Mouse (Mus musculus) MEL (cell line): Measurements from ENCODE around the gene Gm10160. TPM values are rescaled to one million over a fixed set of nuclear protein-coding genes. Genes with fewer than 3 reads are reported as not detected.

ENCODE experiments used
- DNase-seq: peaks from one replicate; pipeline ENCODE4 v3.0.0; 2011; ENCODE audit warnings: low read depth, low spot score
- H3K27ac ChIP-seq: 2 replicates; pipeline ENCODE4 v1.5.1; 2012; ENCODE audit warnings: low read depth, mild to moderate bottlenecking, control low read depth, low read length, moderate library complexity; ENCODE audit not compliant: control insufficient read depth
- H3K27me3 ChIP-seq, 2 experiments: fragments of 150-350 bp in 1 of 2; sonication (generic) in 1 of 2; 2 replicates each; pipeline ENCODE4 v1.6.1; 2012; ENCODE audit warnings: low read length in 2 of 2, mild to moderate bottlenecking in 2 of 2, improper control_type of control experiment in 1 of 2, moderate library complexity in 1 of 2; ENCODE audit not compliant: insufficient read depth in 2 of 2, control insufficient read depth in 1 of 2
- H3K36me3 ChIP-seq, 2 experiments: 2 replicates each; pipeline ENCODE4 v1.6.1; 2012 to 2014; ENCODE audit warnings: low read length in 2 of 2, improper control_type of control experiment in 1 of 2, inconsistent platforms in 1 of 2, mild to moderate bottlenecking in 1 of 2; ENCODE audit not compliant: insufficient read depth in 2 of 2, control insufficient read depth in 1 of 2
- H3K4me1 ChIP-seq, 2 experiments: fragments of 150-350 bp in 1 of 2; sonication (generic) in 1 of 2; 2 replicates each; pipeline ENCODE4 v1.6.1; 2012; ENCODE audit warnings: low read length in 2 of 2, improper control_type of control experiment in 1 of 2, mild to moderate bottlenecking in 1 of 2; ENCODE audit not compliant: insufficient read depth in 2 of 2, control insufficient read depth in 1 of 2
- H3K4me3 ChIP-seq, 2 experiments: fragments of 150-350 bp in 1 of 2; sonication (generic) in 1 of 2; 2 replicates each; pipeline ENCODE4 v1.5.1; 2012; ENCODE audit warnings: low read depth in 2 of 2, low read length in 2 of 2, mild to moderate bottlenecking in 2 of 2, moderate library complexity in 2 of 2, control low read depth in 1 of 2, improper control_type of control experiment in 1 of 2; ENCODE audit not compliant: control insufficient read depth in 1 of 2, insufficient read depth in 1 of 2
- H3K79me2 ChIP-seq: 2 replicates; pipeline ENCODE4 v1.6.1; 2012; ENCODE audit warnings: mild to moderate bottlenecking, low read length, moderate library complexity; ENCODE audit not compliant: control insufficient read depth, poor library complexity, insufficient read depth
- H3K9ac ChIP-seq: 2 replicates; pipeline ENCODE4 v1.6.1; 2012; ENCODE audit warnings: low read depth, mild to moderate bottlenecking, control low read depth, low read length, moderate library complexity; ENCODE audit not compliant: control insufficient read depth, poor library complexity, severe bottlenecking
- H3K9me3 ChIP-seq: fragments of 150-350 bp; sonication (generic); replicated peaks from 2 replicates; pipeline ENCODE4 v1.6.1; 2012; ENCODE audit warnings: mild to moderate bottlenecking, low read length, improper control_type of control experiment, moderate library complexity; ENCODE audit not compliant: insufficient read depth
- BHLHE40 ChIP-seq: IDR thresholded peaks from 2 replicates; pipeline ENCODE4 v1.6.1; 2012; ENCODE audit warnings: low read depth, mild to moderate bottlenecking, inconsistent platforms, low read length, improper control_type of control experiment, borderline replicate concordance
- CHD1 ChIP-seq: IDR thresholded peaks from 2 replicates; pipeline ENCODE4 v1.6.1; 2012; ENCODE audit warnings: low read depth, mild to moderate bottlenecking, inconsistent platforms, low read length, improper control_type of control experiment
- CHD2 ChIP-seq: IDR thresholded peaks from 2 replicates; pipeline ENCODE4 v1.6.1; 2011; ENCODE audit warnings: low read length, improper control_type of control experiment
- CTCF ChIP-seq, 3 experiments: IDR thresholded peaks in 2 of 3; conservative IDR thresholded peaks in 1 of 3; 2 replicates each; pipeline ENCODE4 v1.5.1; 2011 to 2012; ENCODE audit warnings: low read length in 3 of 3, low read depth in 2 of 3, mild to moderate bottlenecking in 2 of 3, improper control_type of control experiment in 1 of 3, inconsistent platforms in 1 of 3, mixed read lengths in 1 of 3, moderate library complexity in 1 of 3; ENCODE audit not compliant: control insufficient read depth in 1 of 3, insufficient read depth in 1 of 3, poor library complexity in 1 of 3, severe bottlenecking in 1 of 3
- E2F4 ChIP-seq: IDR thresholded peaks from 2 replicates; pipeline ENCODE4 v1.6.1; 2011; ENCODE audit warnings: low read depth, low read length, improper control_type of control experiment, borderline replicate concordance
- ELF1 ChIP-seq: IDR thresholded peaks from 2 replicates; pipeline ENCODE4 v1.6.1; 2014; ENCODE audit warnings: low read depth, mild to moderate bottlenecking, inconsistent platforms, low read length, improper control_type of control experiment, moderate library complexity
- EP300 ChIP-seq, 2 experiments: IDR thresholded peaks; 2 replicates each; pipeline ENCODE4 v1.6.1; 2011; ENCODE audit warnings: improper control_type of control experiment in 2 of 2, low read length in 2 of 2, low read depth in 1 of 2, mild to moderate bottlenecking in 1 of 2
- ETS1 ChIP-seq: IDR thresholded peaks from 2 replicates; pipeline ENCODE4 v1.6.1; 2012; ENCODE audit warnings: low read depth, mild to moderate bottlenecking, inconsistent platforms, low read length, improper control_type of control experiment, moderate library complexity
- GATA1 ChIP-seq: IDR thresholded peaks from 2 replicates; pipeline ENCODE4 v1.6.1; 2011; ENCODE audit warnings: low read depth, low read length, improper control_type of control experiment
- HCFC1 ChIP-seq: IDR thresholded peaks from 2 replicates; pipeline ENCODE4 v1.6.1; 2012; ENCODE audit warnings: low read depth, mild to moderate bottlenecking, inconsistent platforms, low read length, improper control_type of control experiment, moderate library complexity
- JUND ChIP-seq: IDR thresholded peaks from 2 replicates; pipeline ENCODE4 v1.6.1; 2011; ENCODE audit warnings: low read depth, mild to moderate bottlenecking, improper control_type of control experiment, low read length
- MAX ChIP-seq: IDR thresholded peaks from 2 replicates; pipeline ENCODE4 v1.6.1; 2011; ENCODE audit warnings: low read length, improper control_type of control experiment
- MAZ ChIP-seq: IDR thresholded peaks from 2 replicates; pipeline ENCODE4 v1.6.1; 2012; ENCODE audit warnings: low read depth, mild to moderate bottlenecking, inconsistent platforms, low read length, improper control_type of control experiment
- MEF2A ChIP-seq: IDR thresholded peaks from 2 replicates; pipeline ENCODE4 v1.6.1; 2014; ENCODE audit warnings: low read depth, mild to moderate bottlenecking, inconsistent platforms, low read length, improper control_type of control experiment; ENCODE audit not compliant: poor library complexity, insufficient replicate concordance, severe bottlenecking; ENCODE audit errors: extremely low read depth
- MXI1 ChIP-seq: IDR thresholded peaks from 2 replicates; pipeline ENCODE4 v1.6.1; 2011; ENCODE audit warnings: mild to moderate bottlenecking, low read depth, low read length, improper control_type of control experiment
- MYB ChIP-seq: IDR thresholded peaks from 2 replicates; pipeline ENCODE4 v1.6.1; 2011; ENCODE audit warnings: mild to moderate bottlenecking, low read depth, low read length, improper control_type of control experiment
- NELFE ChIP-seq: IDR thresholded peaks from 2 replicates; pipeline ENCODE4 v1.6.1; 2011; ENCODE audit warnings: low read depth, low read length, improper control_type of control experiment
- NRF1 ChIP-seq: IDR thresholded peaks from 2 replicates; pipeline ENCODE4 v1.6.1; 2014; ENCODE audit warnings: low read depth, mild to moderate bottlenecking, inconsistent platforms, low read length, improper control_type of control experiment, moderate library complexity; ENCODE audit not compliant: poor library complexity, insufficient read depth, severe bottlenecking
- RAD21 ChIP-seq: IDR thresholded peaks from 2 replicates; pipeline ENCODE4 v1.6.1; 2011; ENCODE audit warnings: mild to moderate bottlenecking, low read depth, low read length, improper control_type of control experiment
- RCOR1 ChIP-seq: IDR thresholded peaks from 2 replicates; pipeline ENCODE4 v1.6.1; 2012; ENCODE audit warnings: low read depth, mild to moderate bottlenecking, inconsistent platforms, low read length, improper control_type of control experiment
- SIN3A ChIP-seq: IDR thresholded peaks from 2 replicates; pipeline ENCODE4 v1.6.1; 2012; ENCODE audit warnings: low read length, improper control_type of control experiment, inconsistent platforms
- SMC3 ChIP-seq: IDR thresholded peaks from 2 replicates; pipeline ENCODE4 v1.6.1; 2011; ENCODE audit warnings: low read depth, low read length, improper control_type of control experiment
- UBTF ChIP-seq: IDR thresholded peaks from 2 replicates; pipeline ENCODE4 v1.6.1; 2012; ENCODE audit warnings: low read depth, mild to moderate bottlenecking, inconsistent platforms, low read length, improper control_type of control experiment, moderate library complexity, borderline replicate concordance; ENCODE audit not compliant: insufficient read depth
- USF1 ChIP-seq: IDR thresholded peaks from 2 replicates; pipeline ENCODE4 v1.6.1; 2014; ENCODE audit warnings: low read depth, mild to moderate bottlenecking, inconsistent platforms, low read length, improper control_type of control experiment, moderate library complexity
- USF2 ChIP-seq, 2 experiments: IDR thresholded peaks; 2 replicates each; pipeline ENCODE4 v1.6.1; 2011 to 2012; ENCODE audit warnings: improper control_type of control experiment in 2 of 2, low read length in 2 of 2, borderline replicate concordance in 1 of 2, inconsistent platforms in 1 of 2, low read depth in 1 of 2, mild to moderate bottlenecking in 1 of 2; ENCODE audit not compliant: insufficient read depth in 1 of 2
- ZC3H11A ChIP-seq: IDR thresholded peaks from 2 replicates; pipeline ENCODE4 v1.6.1; 2012; ENCODE audit warnings: low read depth, mild to moderate bottlenecking, inconsistent platforms, low read length, improper control_type of control experiment
- ZKSCAN1 ChIP-seq: IDR thresholded peaks from 2 replicates; pipeline ENCODE4 v1.6.1; 2012; ENCODE audit warnings: low read depth, mild to moderate bottlenecking, inconsistent platforms, low read length, improper control_type of control experiment, moderate library complexity
- ZMIZ1 ChIP-seq: IDR thresholded peaks from 2 replicates; pipeline ENCODE4 v1.6.1; 2012; ENCODE audit warnings: low read depth, mild to moderate bottlenecking, inconsistent platforms, low read length, improper control_type of control experiment, moderate library complexity
- ZNF384 ChIP-seq: IDR thresholded peaks from 2 replicates; pipeline ENCODE4 v1.6.1; 2012; ENCODE audit warnings: low read depth, mild to moderate bottlenecking, inconsistent platforms, low read length, improper control_type of control experiment
- polyA plus RNA-seq, 2 experiments: library from polyadenylated mRNA; stranded (reverse) in 1 of 2; unstranded in 1 of 2; fragments of >175 nt in 1 of 2; fragments of >200 nt in 1 of 2; gene quantifications; 2 replicates each; pipeline versions ENCODE4 v1.2.1 to v1.2.4; 2012; ENCODE audit warnings: low replicate concordance in 2 of 2, low read depth in 1 of 2; ENCODE audit not compliant: insufficient read length in 2 of 2, insufficient read depth in 1 of 2, missing spikeins in 1 of 2
- total RNA-seq: library from RNA; depleted of rRNA; stranded (reverse); fragments of 300-350 nt; gene quantifications from 2 replicates; pipeline ENCODE4 v1.2.3, GENCODE M21; 2012

The Gm10160 gene
- total and polyA plus RNA-seq, 3 experiments = not detected

DNA sequence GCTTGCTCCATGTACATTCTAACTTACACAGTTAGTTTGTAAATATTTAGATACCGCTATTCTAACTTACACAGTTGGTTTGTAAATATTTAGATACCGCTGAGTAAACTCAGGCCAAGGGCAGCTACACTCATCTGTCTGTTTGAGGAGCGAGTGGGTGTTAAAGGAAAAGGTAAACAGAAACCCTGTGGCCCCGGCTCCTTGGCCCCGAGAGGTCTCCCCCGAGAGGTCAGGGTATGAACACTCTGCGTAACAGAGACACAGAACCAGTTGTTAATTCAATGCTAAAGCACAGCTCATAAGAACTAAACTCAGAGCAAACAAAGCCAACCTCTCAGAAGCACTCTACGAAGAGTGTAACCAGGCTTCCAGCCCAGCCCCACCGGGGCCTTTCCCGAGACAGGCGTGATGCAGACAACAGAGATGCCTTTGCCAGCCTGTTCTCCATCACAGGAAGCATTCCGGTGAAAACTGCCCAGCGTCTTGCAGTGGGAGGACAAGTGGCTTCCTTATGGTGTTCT is 17.0 kb upstream of the Gm10160 start:
- TF ChIP-seq USF1 (no peak), MAX (no peak), MEF2A (no peak), E2F4 (no peak), ELF1 (no peak), CTCF (IDR thresholded peaks at IDR 0.05 in 2 of 3, conservative IDR thresholded peaks at IDR 0.05 in 1 of 3; ENCODE audit: control insufficient read depth in 1 of 3, insufficient read depth in 1 of 3, low read depth in 2 of 3, low read length in 3 of 3, poor library complexity in 1 of 3, severe bottlenecking in 1 of 3) (no peak), RCOR1 (no peak), ZC3H11A (no peak), BHLHE40 (no peak), NELFE (no peak), CHD2 (no peak), UBTF (no peak), USF2 (IDR thresholded peaks at IDR 0.05; ENCODE audit: borderline replicate concordance in 1 of 2, insufficient read depth in 1 of 2, low read depth in 1 of 2, low read length in 2 of 2) (no peak), SMC3 (no peak), GATA1 (no peak)
- Histone ChIP-seq H3K9me3 (no peaks in the 10 kb centered on the region), H3K4me3 (no peak overlapping the region), H3K4me1 (peaks cover 6 to 15% of the 10 kb centered on the region in 2 experiments), H3K36me3 (peaks cover 0 to 8% of the 10 kb centered on the region in 2 experiments; a peak in 2 of 4 replicates), H3K27me3 (no peaks in the 10 kb centered on the region), H3K79me2 (no peaks in the 10 kb centered on the region), H3K9ac (no peak overlapping the region), H3K27ac (no peak overlapping the region)
- no peak for DNase-seq

DNA sequence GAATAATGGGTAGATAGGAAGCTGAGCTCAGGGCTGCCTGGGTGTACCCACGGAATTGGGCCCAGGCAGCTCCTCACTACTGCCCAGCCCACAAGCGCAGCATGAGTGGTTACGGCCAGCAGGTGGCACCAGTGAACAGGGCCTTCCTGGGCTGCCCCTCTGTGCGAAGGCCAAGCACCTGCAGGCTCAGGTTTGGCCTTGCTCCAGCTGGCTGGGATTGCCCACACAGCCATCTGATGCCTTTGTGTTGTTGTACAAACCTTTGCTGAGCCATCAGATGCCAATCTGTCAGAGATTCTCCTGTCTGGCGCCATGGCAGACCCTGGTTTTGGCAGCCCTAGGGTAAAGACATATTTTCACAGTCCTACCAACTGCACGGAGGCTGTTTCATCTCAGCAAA is 12.6 kb upstream of the Gm10160 start:
- no peaks in the 10 kb centered on the region for H3K27me3 ChIP-seq
- no peak overlapping the region for H3K4me3 ChIP-seq
- no peaks in the 10 kb centered on the region for H3K36me3 ChIP-seq
- H3K4me1 ChIP-seq = 0 out of 4 replicates have a peak, but pooled peaks cover 0 to 6% of the 10 kb centered on the region in 2 experiments
- H3K9ac ChIP-seq = no peak overlapping the region
- no peaks in the 10 kb centered on the region for H3K9me3 ChIP-seq
- H3K27ac ChIP-seq = no peak overlapping the region
- no peaks in the 10 kb centered on the region for H3K79me2 ChIP-seq
- DNase-seq = peak; percentile 64
- no peak for TF ChIP-seq RCOR1
- no peak for TF ChIP-seq MEF2A
- TF ChIP-seq CTCF (IDR thresholded peaks at IDR 0.05 in 2 of 3, conservative IDR thresholded peaks at IDR 0.05 in 1 of 3; ENCODE audit: control insufficient read depth in 1 of 3, insufficient read depth in 1 of 3, low read depth in 2 of 3, low read length in 3 of 3, poor library complexity in 1 of 3, severe bottlenecking in 1 of 3) = peak; percentile 80 to 94 (median 85)
- no peak for TF ChIP-seq JUND
- no peak for TF ChIP-seq MXI1
- TF ChIP-seq BHLHE40 = no peak
- peak; percentile 53 for TF ChIP-seq RAD21
- no peak for TF ChIP-seq ZMIZ1
- TF ChIP-seq SIN3A = no peak
- no peak for TF ChIP-seq MAX
- no peak for TF ChIP-seq MAZ
- no peak for TF ChIP-seq HCFC1
- no peak for TF ChIP-seq NELFE
- TF ChIP-seq CHD1 = no peak
- TF ChIP-seq ZKSCAN1 = no peak
- no peak for TF ChIP-seq NRF1
- TF ChIP-seq ZC3H11A = peak; percentile 59
- no peak for TF ChIP-seq E2F4
- no peak for TF ChIP-seq ETS1
- TF ChIP-seq MYB = no peak
- TF ChIP-seq SMC3 = peak; percentile 78
- TF ChIP-seq EP300 (IDR thresholded peaks at IDR 0.05; ENCODE audit: low read depth in 1 of 2, low read length in 2 of 2) = no peak
- TF ChIP-seq ZNF384 = no peak
